Comparison of ENCODE assay signal across 12 mouse cellular contexts in genomic region chr7:93061747-93062146, GRCm38 (mm10). TPM values are rescaled to one million over a fixed set of nuclear protein-coding genes. Genes with fewer than 3 reads are reported as not detected.
DNase-seq lines count a peak whose midpoint lies in the region; ATAC-seq lines count a peak whose summit lies in the region.
"Had no signal": no experiment of that assay in that cellular context is flagged by ENCODE, and none has a peak within 500 bp of the region (broad histone marks: within the 10 kb centered on the region; RNA-seq: fewer than 3 reads in every experiment).

No protein-coding gene starts in this region.

- no peak overlapping the region for H3K27ac ChIP-seq in embryonic facial prominence, embryonic 11.5 days (replicated peaks; ENCODE audit: low read depth, low read length)
- no peak overlapping the region for H3K27ac ChIP-seq in embryonic facial prominence, embryonic 10.5 days (replicated peaks)
- peak overlapping the region; percentile 80 for H3K27ac ChIP-seq in hindbrain, embryonic 11.5 days (ENCODE audit: low read depth, low read length)
- H3K27ac ChIP-seq in limb, embryonic 13.5 days = peak overlapping the region; percentile 56; the same call in 1 of the 2 replicates
- H3K27ac ChIP-seq in neural tube, embryonic 12.5 days = no peak overlapping the region; the same call in 1 of the 2 replicates
- H3K27ac ChIP-seq: heart, embryonic 10.5 days; liver, embryonic 15.5 days had no signal

- H3K27me3 ChIP-seq in embryonic facial prominence, embryonic 11.5 days (ENCODE audit: control insufficient read depth, insufficient read depth, low read length) = no peaks in the 10 kb centered on the region
- no peaks in the 10 kb centered on the region for H3K27me3 ChIP-seq in embryonic facial prominence, embryonic 10.5 days (replicated peaks; ENCODE audit: low read depth, poor library complexity, severe bottlenecking)
- H3K27me3 ChIP-seq in hindbrain, embryonic 11.5 days (ENCODE audit: control insufficient read depth, insufficient read depth, low read length) = no peaks in the 10 kb centered on the region
- no peaks in the 10 kb centered on the region for H3K27me3 ChIP-seq in limb, embryonic 13.5 days
- H3K27me3 ChIP-seq in neural tube, embryonic 12.5 days (replicated peaks) = no peaks in the 10 kb centered on the region
- H3K27me3 ChIP-seq: liver, embryonic 15.5 days had no signal

- WGBS in embryonic facial prominence, embryonic 11.5 days = 53% methylated on average over 3 of the region's 3 CpGs
- 43% methylated on average over 3 of the region's 3 CpGs for WGBS in embryonic facial prominence, embryonic 10.5 days
- 44% methylated on average over 3 of the region's 3 CpGs for WGBS in hindbrain, embryonic 11.5 days
- 32% methylated on average over 3 of the region's 3 CpGs for WGBS in limb, embryonic 13.5 days
- 21% methylated on average over 3 of the region's 3 CpGs for WGBS in neural tube, embryonic 12.5 days

- DNase-seq in embryonic facial prominence, embryonic 11.5 days (ENCODE audit: low spot score) = no peak
- no peak for DNase-seq in embryonic facial prominence, embryonic 10.5 days (ENCODE audit: low spot score)
- DNase-seq in hindbrain, embryonic 11.5 days (ENCODE audit: low spot score) = peak; percentile 11
- DNase-seq in urinary bladder, adult 2 months (ENCODE audit: low spot score) = no peak
- no peak for DNase-seq in heart, adult 9 months (ENCODE audit: low spot score in 2 of 2)
- no peak for DNase-seq in cerebellum, adult 8-10 months
- DNase-seq: heart, postnatal 36 days; kidney, adult 8-10 months had no signal

- H3K4me2 ChIP-seq in embryonic facial prominence, embryonic 11.5 days (ENCODE audit: low read depth, low read length) = no peak overlapping the region
- H3K4me2 ChIP-seq in hindbrain, embryonic 11.5 days (replicated peaks; ENCODE audit: low read depth, low read length) = no peak overlapping the region
- peak overlapping the region; percentile 19; the same call in 1 of the 2 replicates for H3K4me2 ChIP-seq in limb, embryonic 13.5 days (replicated peaks)
- peak overlapping the region; percentile 36 for H3K4me2 ChIP-seq in neural tube, embryonic 12.5 days (replicated peaks)
- H3K4me2 ChIP-seq: liver, embryonic 15.5 days had no signal

- H3K9ac ChIP-seq in embryonic facial prominence, embryonic 11.5 days (replicated peaks; ENCODE audit: low read length) = no peak overlapping the region
- H3K9ac ChIP-seq in hindbrain, embryonic 11.5 days (ENCODE audit: low read depth, low read length) = no peak overlapping the region
- H3K9ac ChIP-seq in limb, embryonic 13.5 days = no peak overlapping the region
- H3K9ac ChIP-seq in neural tube, embryonic 12.5 days = no peak overlapping the region
- H3K9ac ChIP-seq: liver, embryonic 15.5 days had no signal

- ATAC-seq in embryonic facial prominence, embryonic 11.5 days (replicated peaks; ENCODE audit: insufficient number of reproducible peaks, low FRiP score, low TSS enrichment, low read depth) = peak; percentile 67
- ATAC-seq in hindbrain, embryonic 11.5 days (ENCODE audit: low FRiP score) = peak; percentile 68
- ATAC-seq in limb, embryonic 13.5 days (ENCODE audit: low FRiP score, low read depth) = peak; percentile 34; the same call in 1 of the 2 replicates
- peak; percentile 73; the same call in 1 of the 2 replicates for ATAC-seq in neural tube, embryonic 12.5 days (ENCODE audit: low FRiP score, low read depth)

- H3K4me1 ChIP-seq in embryonic facial prominence, embryonic 11.5 days (ENCODE audit: control insufficient read depth, insufficient read depth, low read length) = no peaks in the 10 kb centered on the region
- H3K4me1 ChIP-seq in embryonic facial prominence, embryonic 10.5 days = peaks cover 17% of the 10 kb centered on the region
- no peaks in the 10 kb centered on the region for H3K4me1 ChIP-seq in hindbrain, embryonic 11.5 days (replicated peaks; ENCODE audit: control insufficient read depth, insufficient read depth, low read length)
- H3K4me1 ChIP-seq in limb, embryonic 13.5 days = peaks cover 24% of the 10 kb centered on the region
- peaks cover 21% of the 10 kb centered on the region for H3K4me1 ChIP-seq in neural tube, embryonic 12.5 days
- H3K4me1 ChIP-seq: heart, embryonic 10.5 days; liver, embryonic 15.5 days had no signal

- H3K4me3 ChIP-seq in embryonic facial prominence, embryonic 11.5 days (ENCODE audit: low read depth, low read length) = no peak overlapping the region
- H3K4me3 ChIP-seq in embryonic facial prominence, embryonic 10.5 days = no peak overlapping the region
- H3K4me3 ChIP-seq in hindbrain, embryonic 11.5 days (ENCODE audit: low read depth, low read length) = no peak overlapping the region
- no peak overlapping the region for H3K4me3 ChIP-seq in limb, embryonic 13.5 days
- H3K4me3 ChIP-seq in neural tube, embryonic 12.5 days = no peak overlapping the region
- H3K4me3 ChIP-seq: heart, embryonic 10.5 days; liver, embryonic 15.5 days had no signal

- no peaks in the 10 kb centered on the region for H3K36me3 ChIP-seq in embryonic facial prominence, embryonic 11.5 days (replicated peaks; ENCODE audit: control insufficient read depth, insufficient read depth, low read depth, low read length)
- H3K36me3 ChIP-seq in embryonic facial prominence, embryonic 10.5 days (replicated peaks) = no peaks in the 10 kb centered on the region
- no peaks in the 10 kb centered on the region for H3K36me3 ChIP-seq in hindbrain, embryonic 11.5 days (ENCODE audit: control insufficient read depth, insufficient read depth, low read length)
- no peaks in the 10 kb centered on the region for H3K36me3 ChIP-seq in limb, embryonic 13.5 days
- no peaks in the 10 kb centered on the region for H3K36me3 ChIP-seq in neural tube, embryonic 12.5 days
- H3K36me3 ChIP-seq: heart, embryonic 10.5 days; liver, embryonic 15.5 days had no signal

- no peaks in the 10 kb centered on the region for H3K9me3 ChIP-seq in embryonic facial prominence, embryonic 11.5 days (replicated peaks; ENCODE audit: control insufficient read depth, low read length)
- H3K9me3 ChIP-seq in embryonic facial prominence, embryonic 10.5 days = no peaks in the 10 kb centered on the region
- no peaks in the 10 kb centered on the region for H3K9me3 ChIP-seq in hindbrain, embryonic 11.5 days (ENCODE audit: control insufficient read depth, low read length)
- no peaks in the 10 kb centered on the region for H3K9me3 ChIP-seq in limb, embryonic 13.5 days
- H3K9me3 ChIP-seq in neural tube, embryonic 12.5 days = 0 out of 2 replicates have a peak, but pooled peaks cover 5% of the 10 kb centered on the region
- H3K9me3 ChIP-seq: heart, embryonic 10.5 days; liver, embryonic 15.5 days had no signal

RNA-seq across cellular contexts. Expression of gene Fam181b, which starts 17.9 kb away (rescaled TPM):
- polyA plus RNA-seq in embryonic facial prominence, embryonic 11.5 days (2014; fragmentation: Nextera tagmentation; extraction: Ambion mirVana) = 7.1 and 8.1 TPM in 2 replicates
- polyA plus RNA-seq in embryonic facial prominence, embryonic 10.5 days (2016; fragmentation: Nextera tagmentation; extraction: Ambion mirVana) = 7.2 and 11.4 TPM in 2 replicates
- polyA plus RNA-seq in hindbrain, embryonic 11.5 days (2014; fragmentation: Nextera tagmentation; extraction: Ambion mirVana) = 34.3 and 35.6 TPM in 2 replicates
- polyA plus RNA-seq in limb, embryonic 13.5 days (2015; fragmentation: Nextera tagmentation; extraction: Ambion mirVana) = 16.2 and 16.8 TPM in 2 replicates
- 76.3 and 79.6 TPM in 2 replicates for polyA plus RNA-seq in neural tube, embryonic 12.5 days (2016; fragmentation: Nextera tagmentation; extraction: Ambion mirVana)
- polyA plus RNA-seq in urinary bladder, adult 2 months (2012; rRNA removed) = 1.6 and 2.6 TPM in 2 replicates
- polyA plus RNA-seq: liver, embryonic 15.5 days had no signal

Comparison
In these comparisons a context has a peak if more than half of its experiments do, and no peak if none do; other contexts are left out.
1. H3K27ac ChIP-seq: peak in hindbrain, embryonic 11.5 days (single experiment) and limb, embryonic 13.5 days (single experiment); none in embryonic facial prominence, embryonic 11.5 days (single experiment), embryonic facial prominence, embryonic 10.5 days (single experiment) and neural tube, embryonic 12.5 days (single experiment).
2. H3K4me2 ChIP-seq: peak in limb, embryonic 13.5 days (single experiment) and neural tube, embryonic 12.5 days (single experiment); none in embryonic facial prominence, embryonic 11.5 days (single experiment) and hindbrain, embryonic 11.5 days (single experiment).
3. Peak in every context shown above with its lines, with median percentiles within 50 percentile points of each other: ATAC-seq.